Mouse (Mus musculus): ENCODE measurements around the gene Hipk3.

GRCm38 (mm10) chr2:104444776-104445175 lies 49.5 kb downstream of the Hipk3 start:
- TF ChIP-seq POLR2A (IDR thresholded peaks at IDR 0.05; ENCODE audit: extremely low read depth, insufficient read depth, low read length) (no peak), CTCF (IDR thresholded peaks at IDR 0.05; ENCODE audit: extremely low read depth, insufficient read depth, low read length) (peak; percentile 91)

Measured in cortical plate, adult 2 months (tissue).